Mouse (Mus musculus): ENCODE data around the gene Lzts3. TPM values are rescaled to one million over a fixed set of nuclear protein-coding genes. Genes with fewer than 3 reads are reported as not detected.

Lzts3 gene
- polyA plus RNA-seq, 1 experiment from 2014 or later = 13.9 TPM

DNA sequence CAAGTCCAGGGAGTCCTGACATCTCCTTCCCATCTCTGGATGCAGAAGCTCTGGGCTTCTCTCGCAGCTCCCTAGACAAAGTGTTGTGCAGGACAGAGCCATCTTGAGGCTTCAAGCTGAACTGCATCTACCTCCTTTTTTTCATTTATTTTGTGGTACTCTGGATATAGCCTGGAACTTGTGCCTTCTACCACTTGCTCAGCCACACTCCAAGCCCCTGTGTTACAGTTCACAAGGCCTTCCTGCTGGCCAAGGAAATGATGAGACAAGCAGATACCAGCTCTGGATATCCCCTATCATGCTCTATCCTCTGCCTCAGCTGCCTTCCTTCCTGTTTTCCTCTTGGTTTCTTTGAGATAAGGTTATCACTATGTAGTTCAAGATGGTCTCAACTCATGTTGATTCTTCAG lies 45.0 kb downstream of the Lzts3 start:
- H3K9me3 ChIP-seq = no peaks in the 10 kb centered on the region
- no peak overlapping the region for H3K27ac ChIP-seq
- H3K4me1 ChIP-seq (replicated peaks) = no peaks in the 10 kb centered on the region
- H3K36me3 ChIP-seq = peaks cover 27% of the 10 kb centered on the region
- no peak overlapping the region for H3K9ac ChIP-seq
- H3K4me2 ChIP-seq (replicated peaks) = no peak overlapping the region
- H3K27me3 ChIP-seq (replicated peaks) = no peaks in the 10 kb centered on the region
- no peak for ATAC-seq
- no peak overlapping the region for H3K4me3 ChIP-seq (replicated peaks)
- 16% methylated on average over 1 of the region's 1 CpGs for WGBS

DNA sequence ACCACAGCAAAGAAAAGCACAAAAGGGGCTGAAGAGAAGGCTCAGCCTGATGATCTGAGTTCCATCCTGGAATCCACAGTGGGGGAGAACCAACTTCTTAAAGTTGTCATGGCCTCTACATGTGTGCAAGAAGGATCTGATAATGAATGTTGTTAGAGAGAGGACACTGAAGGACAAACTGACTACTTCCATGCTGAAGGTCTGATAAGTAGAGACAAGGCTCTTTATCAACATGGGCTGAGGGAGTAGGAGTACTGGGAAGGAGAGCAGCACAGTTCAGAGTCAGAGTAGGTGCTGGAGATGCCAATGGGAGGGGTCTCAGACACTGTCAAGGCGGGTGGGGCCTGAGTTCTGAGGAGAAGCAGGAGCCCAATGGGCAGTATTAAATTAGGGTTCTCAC lies 47.0 kb downstream of the Lzts3 start:
- H3K4me1 ChIP-seq (replicated peaks) = no peaks in the 10 kb centered on the region
- H3K27me3 ChIP-seq (replicated peaks) = no peaks in the 10 kb centered on the region
- WGBS = 79% methylated on average over 1 of the region's 1 CpGs
- H3K36me3 ChIP-seq = peaks cover 27% of the 10 kb centered on the region
- H3K9me3 ChIP-seq = no peaks in the 10 kb centered on the region
- no peak overlapping the region for H3K4me2 ChIP-seq (replicated peaks)
- ATAC-seq = no peak
- H3K27ac ChIP-seq = no peak overlapping the region
- H3K9ac ChIP-seq = no peak overlapping the region
- no peak overlapping the region for H3K4me3 ChIP-seq (replicated peaks)

DNA sequence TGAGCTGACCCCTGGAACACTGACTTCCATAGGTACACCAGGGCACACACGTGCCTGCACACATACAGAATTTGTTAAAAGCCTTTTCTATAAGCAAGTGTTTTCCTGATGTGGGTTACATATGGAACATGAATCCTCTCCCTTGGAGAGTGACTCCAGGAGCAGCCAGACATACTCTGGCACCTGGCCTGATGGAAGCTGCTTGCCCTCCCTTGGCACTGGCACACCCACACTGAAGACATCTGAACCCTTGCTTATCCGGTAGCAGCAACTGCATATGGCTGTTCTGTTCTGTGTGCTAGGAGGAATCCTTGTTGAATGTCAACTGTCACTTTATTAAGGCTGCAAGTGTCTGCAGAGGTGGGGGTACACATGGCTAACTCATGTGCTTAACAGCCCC lies 51.6 kb downstream of the Lzts3 start:
- no peak overlapping the region for H3K9ac ChIP-seq
- H3K27ac ChIP-seq = no peak overlapping the region
- H3K36me3 ChIP-seq = 0 out of 2 replicates have a peak, but pooled peaks cover 6% of the 10 kb centered on the region
- H3K4me1 ChIP-seq (replicated peaks) = no peaks in the 10 kb centered on the region
- WGBS = 94% methylated on average over 2 of the region's 2 CpGs
- ATAC-seq = no peak
- H3K27me3 ChIP-seq (replicated peaks) = no peaks in the 10 kb centered on the region
- H3K9me3 ChIP-seq = no peaks in the 10 kb centered on the region
- no peak overlapping the region for H3K4me3 ChIP-seq (replicated peaks)
- no peak overlapping the region for H3K4me2 ChIP-seq (replicated peaks)

DNA sequence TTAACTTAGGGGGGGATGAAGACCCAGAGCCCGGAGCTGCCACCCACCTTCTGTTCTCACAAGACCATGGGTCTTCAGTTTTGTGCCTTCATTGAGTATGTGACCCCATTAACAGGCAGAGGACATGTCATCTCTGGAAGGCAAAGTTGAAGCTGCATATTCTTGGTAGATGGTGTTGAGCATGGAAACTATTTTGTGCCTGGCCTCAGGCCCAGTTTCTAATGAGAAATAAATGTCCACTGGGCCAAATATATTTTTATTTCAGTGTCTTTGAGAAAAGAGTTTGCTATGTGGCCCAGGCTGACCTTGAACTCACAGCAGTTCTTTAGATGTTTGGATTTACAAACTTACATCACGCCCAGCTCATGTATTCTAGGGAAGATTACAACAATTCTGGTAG lies 52.8 kb downstream of the Lzts3 start:
- ATAC-seq = no peak
- H3K27ac ChIP-seq = no peak overlapping the region
- no peaks in the 10 kb centered on the region for H3K4me1 ChIP-seq (replicated peaks)
- H3K9ac ChIP-seq = no peak overlapping the region
- H3K27me3 ChIP-seq (replicated peaks) = no peaks in the 10 kb centered on the region
- H3K4me2 ChIP-seq (replicated peaks) = no peak overlapping the region
- H3K9me3 ChIP-seq = no peaks in the 10 kb centered on the region
- H3K36me3 ChIP-seq = no peaks in the 10 kb centered on the region
- H3K4me3 ChIP-seq (replicated peaks) = no peak overlapping the region
- 93% methylated on average over 2 of the region's 2 CpGs for WGBS

DNA sequence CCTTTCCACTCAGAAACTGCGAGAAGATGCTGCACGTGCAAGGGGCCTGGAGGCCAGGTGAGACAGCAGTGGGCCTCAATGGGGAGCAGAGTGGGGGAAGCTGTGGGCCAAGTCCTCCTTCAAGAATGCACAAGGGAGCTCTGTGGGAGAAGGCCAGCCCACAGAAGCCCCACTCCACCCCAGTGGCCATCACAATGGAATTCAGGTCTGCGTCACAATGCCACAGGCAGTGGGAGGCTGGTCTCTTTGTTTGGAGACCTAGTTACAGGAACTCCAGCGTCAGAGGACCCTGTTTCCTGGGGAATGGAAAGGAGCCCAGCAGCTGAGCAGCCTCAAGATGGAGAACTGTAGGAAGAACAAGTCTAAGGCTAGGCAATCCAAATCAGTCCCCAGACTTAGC lies 53.4 kb downstream of the Lzts3 start:
- no peak overlapping the region for H3K4me2 ChIP-seq (replicated peaks)
- no peaks in the 10 kb centered on the region for H3K9me3 ChIP-seq
- no peaks in the 10 kb centered on the region for H3K4me1 ChIP-seq (replicated peaks)
- no peaks in the 10 kb centered on the region for H3K27me3 ChIP-seq (replicated peaks)
- H3K4me3 ChIP-seq (replicated peaks) = no peak overlapping the region
- ATAC-seq = no peak
- H3K36me3 ChIP-seq = no peaks in the 10 kb centered on the region
- WGBS = 76% methylated on average over 4 of the region's 4 CpGs
- no peak overlapping the region for H3K27ac ChIP-seq
- H3K9ac ChIP-seq = no peak overlapping the region

DNA sequence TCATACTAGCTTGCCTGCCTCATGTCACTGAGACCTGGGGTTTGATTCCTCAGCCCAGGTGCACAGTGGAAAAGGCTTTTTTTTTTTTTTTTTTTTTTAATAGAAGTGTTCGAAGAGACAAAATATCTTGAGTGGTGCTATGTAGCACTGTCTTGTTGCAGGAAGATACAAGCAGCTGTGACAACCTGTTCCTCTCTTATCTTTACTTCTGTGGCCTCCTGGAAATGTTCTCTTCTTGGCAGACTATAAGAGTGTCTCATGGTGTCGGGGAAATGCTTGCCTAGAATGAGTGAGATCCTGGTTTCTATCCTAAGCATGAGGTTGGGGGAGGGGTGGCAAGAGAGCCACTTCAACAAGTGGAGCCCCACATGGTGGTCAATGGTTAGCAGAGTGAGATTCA lies 54.2 kb downstream of the Lzts3 start:
- no peak overlapping the region for H3K9ac ChIP-seq
- ATAC-seq = no peak
- 79% methylated on average over 2 of the region's 2 CpGs for WGBS
- 0 out of 2 replicates have a peak, but pooled peaks cover 5% of the 10 kb centered on the region for H3K27me3 ChIP-seq (replicated peaks)
- H3K4me2 ChIP-seq (replicated peaks) = no peak overlapping the region
- H3K36me3 ChIP-seq = no peaks in the 10 kb centered on the region
- H3K4me1 ChIP-seq (replicated peaks) = no peaks in the 10 kb centered on the region
- no peaks in the 10 kb centered on the region for H3K9me3 ChIP-seq
- no peak overlapping the region for H3K27ac ChIP-seq
- H3K4me3 ChIP-seq (replicated peaks) = no peak overlapping the region

DNA sequence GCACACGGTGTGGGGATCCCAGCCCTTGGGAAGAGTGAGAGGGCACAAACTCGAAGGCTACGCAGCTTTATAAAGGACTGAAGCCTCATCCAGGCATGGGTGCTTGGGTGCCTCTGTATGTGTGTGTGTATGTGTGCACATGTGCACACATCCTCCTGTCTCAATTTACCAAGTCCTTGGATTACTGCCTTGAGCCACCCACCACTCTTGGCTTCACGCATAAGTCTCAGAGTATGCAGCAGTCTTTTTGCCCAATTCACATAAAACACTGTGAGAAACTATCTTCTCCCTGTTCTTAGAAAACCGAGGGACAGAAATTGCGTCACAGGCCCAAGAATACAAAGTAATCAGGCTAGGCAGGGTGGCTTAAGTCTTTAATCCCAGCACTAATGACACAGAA lies 56.6 kb downstream of the Lzts3 start:
- peaks cover 22% of the 10 kb centered on the region for H3K27me3 ChIP-seq (replicated peaks)
- 82% methylated on average over 6 of the region's 6 CpGs for WGBS
- H3K9me3 ChIP-seq = no peaks in the 10 kb centered on the region
- no peak for ATAC-seq
- no peak overlapping the region for H3K4me2 ChIP-seq (replicated peaks)
- H3K4me1 ChIP-seq (replicated peaks) = peaks cover 2% of the 10 kb centered on the region; the same call in 1 of the 2 replicates
- no peak overlapping the region for H3K27ac ChIP-seq
- no peak overlapping the region for H3K4me3 ChIP-seq (replicated peaks)
- H3K9ac ChIP-seq = no peak overlapping the region
- H3K36me3 ChIP-seq = no peaks in the 10 kb centered on the region

DNA sequence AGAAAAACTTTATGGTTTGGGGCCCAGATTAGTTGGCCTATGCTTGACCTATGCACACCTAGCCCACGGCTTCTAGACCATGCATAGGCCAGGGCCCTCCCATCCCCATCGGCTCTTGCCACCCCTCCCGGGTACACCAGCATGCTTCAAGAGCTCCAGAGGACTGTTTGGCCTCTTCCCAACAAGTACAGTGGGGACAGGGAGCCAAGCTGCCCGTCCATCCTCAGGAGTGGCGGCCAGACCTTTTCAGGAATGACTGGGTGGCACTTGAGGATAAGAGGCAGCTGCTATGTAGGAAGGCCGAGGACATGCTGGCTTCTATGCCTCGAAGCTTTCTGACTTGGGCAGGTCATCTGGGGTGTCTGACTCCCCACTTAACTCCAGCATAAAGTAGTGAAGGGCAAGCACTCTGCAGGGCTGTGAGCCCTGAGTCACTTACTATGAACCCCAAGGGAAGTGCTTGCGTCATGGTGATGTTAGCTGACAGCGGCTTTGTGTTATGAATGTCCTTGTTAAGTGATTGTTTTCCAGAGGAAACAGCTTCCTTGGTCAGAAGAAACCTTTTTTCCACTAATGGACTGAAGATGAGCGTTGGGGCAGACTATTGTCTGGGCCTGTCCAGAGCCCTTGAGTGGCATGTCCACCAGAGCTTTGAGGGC lies 58.6 kb downstream of the Lzts3 start:
- H3K27ac ChIP-seq = no peak overlapping the region
- H3K36me3 ChIP-seq = no peaks in the 10 kb centered on the region
- no peaks in the 10 kb centered on the region for H3K9me3 ChIP-seq
- WGBS = 82% methylated on average over 10 of the region's 10 CpGs
- no peak overlapping the region for H3K4me3 ChIP-seq (replicated peaks)
- no peak overlapping the region for H3K9ac ChIP-seq
- H3K4me2 ChIP-seq (replicated peaks) = no peak overlapping the region
- peaks cover 17% of the 10 kb centered on the region for H3K4me1 ChIP-seq (replicated peaks)
- H3K27me3 ChIP-seq (replicated peaks) = peaks cover 42% of the 10 kb centered on the region
- ATAC-seq = no peak

Other genes starting within 250 kb of the Lzts3 start
- 36.1 and 36.3 TPM in 2 replicates for gene Cpxm1, start 245.2 kb downstream of the Lzts3 start, polyA plus RNA-seq (2015; fragmentation: Nextera tagmentation; extraction: Ambion mirVana)
- gene Gm28372, start 237.6 kb downstream of the Lzts3 start, polyA plus RNA-seq (2015; fragmentation: Nextera tagmentation; extraction: Ambion mirVana) = 0.13 TPM in 1 of 2 replicates, not detected in the other
- not detected in 2 replicates for gene 1700020A23Rik, start 237.5 kb downstream of the Lzts3 start, polyA plus RNA-seq (2015; fragmentation: Nextera tagmentation; extraction: Ambion mirVana)
- gene Tmem239, start 236.3 kb downstream of the Lzts3 start, polyA plus RNA-seq (2015; fragmentation: Nextera tagmentation; extraction: Ambion mirVana) = not detected in 2 replicates
- 74.3 and 76.7 TPM in 2 replicates for gene Vps16, start 218.5 kb downstream of the Lzts3 start, polyA plus RNA-seq (2015; fragmentation: Nextera tagmentation; extraction: Ambion mirVana)
- gene Pced1a, start 218.1 kb downstream of the Lzts3 start, polyA plus RNA-seq (2015; fragmentation: Nextera tagmentation; extraction: Ambion mirVana) = 10.5 and 11.8 TPM in 2 replicates
- gene Ptpra, start 192.5 kb downstream of the Lzts3 start, polyA plus RNA-seq (2015; fragmentation: Nextera tagmentation; extraction: Ambion mirVana) = 71.9 and 73.9 TPM in 2 replicates
- gene Mrps26, start 79.1 kb downstream of the Lzts3 start, polyA plus RNA-seq (2015; fragmentation: Nextera tagmentation; extraction: Ambion mirVana) = 84.4 and 94.1 TPM in 2 replicates
- gene Oxt, start 66.6 kb downstream of the Lzts3 start, polyA plus RNA-seq (2015; fragmentation: Nextera tagmentation; extraction: Ambion mirVana) = not detected in 2 replicates
- not detected in 2 replicates for gene Avp, start 60.2 kb downstream of the Lzts3 start, polyA plus RNA-seq (2015; fragmentation: Nextera tagmentation; extraction: Ambion mirVana)
- 14.0 and 16.3 TPM in 2 replicates for gene Fastkd5, start 12.8 kb downstream of the Lzts3 start, polyA plus RNA-seq (2015; fragmentation: Nextera tagmentation; extraction: Ambion mirVana)
- 12.0 and 12.2 TPM in 2 replicates for gene Ubox5, start 12.8 kb downstream of the Lzts3 start, polyA plus RNA-seq (2015; fragmentation: Nextera tagmentation; extraction: Ambion mirVana)
- 74.5 and 78.2 TPM in 2 replicates for gene Ddrgk1, start 21.9 kb upstream of the Lzts3 start, polyA plus RNA-seq (2015; fragmentation: Nextera tagmentation; extraction: Ambion mirVana)
- 84.5 and 88.1 TPM in 2 replicates for gene Itpa, start 24.8 kb upstream of the Lzts3 start, polyA plus RNA-seq (2015; fragmentation: Nextera tagmentation; extraction: Ambion mirVana)
- 0.13 and 0.21 TPM in 2 replicates for gene Slc4a11, start 54.7 kb upstream of the Lzts3 start, polyA plus RNA-seq (2015; fragmentation: Nextera tagmentation; extraction: Ambion mirVana)